Mouse (Mus musculus): ENCODE results near the gene Ccdc116.
A peak's percentile ranks its signal among the peaks of the same experiment; 100 is the strongest.

The Ccdc116 gene

GRCm38 (mm10) chr16:17127292-17127691, 19.7 kb downstream of the Ccdc116 start:
- DNase-seq, result no peak

- peak; percentile 64 for DNase-seq
Observed at GRCm38 (mm10) chr16:17124871-17125520, 22.0 kb downstream of the Ccdc116 start, which contains the start of gene 2610318N02Rik. 2610318N02Rik (minus strand) TSS chr16:17125167.

- DNase-seq, result no peak
Observed at GRCm38 (mm10) chr16:17124119-17124870, 22.7 kb downstream of the Ccdc116 start.

DNA sequence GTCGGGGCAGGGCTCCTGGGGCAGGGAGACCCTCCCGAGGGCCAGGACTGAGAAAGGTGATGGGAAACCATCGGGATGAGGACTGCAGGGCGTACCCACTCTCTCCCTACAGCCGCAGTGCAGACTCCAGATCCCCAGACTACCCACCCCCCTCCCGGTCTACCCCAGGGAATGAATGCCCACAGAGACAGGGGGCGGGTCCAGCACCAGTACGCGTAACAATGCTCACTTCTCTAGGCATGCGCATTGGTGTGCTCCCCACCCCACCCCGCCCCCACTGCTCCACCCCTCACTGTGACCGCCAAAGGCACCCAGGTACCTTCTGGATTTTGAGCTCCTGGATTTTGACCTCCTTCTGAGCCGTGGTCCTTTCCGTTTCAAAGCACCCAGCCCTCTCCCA, 25.5 kb downstream of the Ccdc116 start:
- DNase-seq, result no peak

- DNase-seq, result no peak
Observed at GRCm38 (mm10) chr16:17117309-17117799, 29.7 kb downstream of the Ccdc116 start.

GRCm38 (mm10) chr16:17110771-17111743, 36.0 kb downstream of the Ccdc116 start, which contains the start of gene Ppil2:
Ppil2 (minus strand) TSS chr16:17111257.
- peak; percentile 78 for DNase-seq

GRCm38 (mm10) chr16:17104600-17104999, 42.4 kb downstream of the Ccdc116 start:
- no peak for DNase-seq

DNA sequence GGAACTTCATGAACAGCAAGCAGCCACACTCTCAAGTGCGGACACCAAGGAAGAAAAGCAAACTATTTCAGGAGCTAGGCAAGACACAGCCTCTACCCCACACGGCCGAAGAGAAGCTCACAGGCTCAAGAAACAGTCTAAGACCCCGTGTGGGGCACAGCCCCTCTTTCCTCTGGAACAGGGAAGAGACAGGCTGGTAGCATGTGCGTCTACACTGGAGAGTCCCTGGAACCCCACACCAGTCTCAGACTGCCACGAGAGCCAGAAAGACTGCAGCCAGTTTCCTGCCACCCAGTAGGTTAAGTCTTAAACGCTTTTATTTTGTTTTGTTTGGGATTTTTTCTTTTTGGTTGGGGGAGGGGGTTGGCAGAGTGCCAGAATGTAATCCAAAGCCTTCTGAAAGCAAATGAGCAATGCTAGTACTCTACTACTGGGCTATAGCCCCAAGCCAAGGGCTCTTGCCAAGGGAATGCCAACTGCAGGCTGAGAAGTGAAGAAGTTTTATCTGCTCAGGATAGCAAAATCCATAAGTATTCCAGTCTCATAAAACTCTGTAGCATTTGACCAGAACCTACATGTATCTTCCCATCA, 44.3 kb downstream of the Ccdc116 start:
- DNase-seq, result no peak

- DNase-seq, result no peak
Observed at GRCm38 (mm10) chr16:17096938-17097337, 50.1 kb downstream of the Ccdc116 start.

Measured in cerebellum, adult 9-10 months (tissue).